Mouse (Mus musculus) sigmoid colon, adult 10 weeks (tissue): ENCODE data around the gene Ptgds. TPM values are rescaled to one million over a fixed set of nuclear protein-coding genes. Genes with fewer than 3 reads are reported as not detected.

Experiments used
- polyA plus RNA-seq: library from polyadenylated mRNA; stranded (reverse); fragments of 350-450 nt; fragmentation: Illumina TruSeq; extraction: RNeasy Lipid Tissue Mini Kit (QIAGEN cat#74804); gene quantifications from one replicate; pipeline ENCODE4 v1.2.3, GENCODE M21; 2014; ENCODE audit warnings: low read depth, low replicate concordance

Gene Ptgds
- not detected for polyA plus RNA-seq

DNA sequence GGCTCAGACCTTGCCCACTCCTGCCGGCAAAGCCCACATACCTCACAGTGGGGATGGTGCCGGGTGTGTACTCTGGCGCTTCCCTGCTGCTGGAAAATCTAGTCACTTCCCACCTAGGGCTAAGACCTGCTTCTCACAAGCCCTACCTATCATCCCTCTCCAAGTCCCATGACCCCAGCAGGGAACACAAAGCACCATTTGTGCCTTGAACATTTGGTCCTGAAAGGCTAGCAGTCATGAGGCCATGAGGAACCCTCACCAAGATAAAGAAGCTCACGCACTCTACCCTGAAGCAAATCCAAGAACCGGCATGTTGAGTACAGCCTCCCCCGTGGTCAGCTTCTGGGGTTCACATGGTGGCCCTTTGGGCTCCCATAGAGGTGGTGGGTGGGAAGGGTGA lies at the start of gene Ptgds:
TSS of gene Ptgds (minus strand) at position 78 of the 400 bp plus-strand sequence.

GRCm38 (mm10) chr2:25501593-25502486 lies 32.0 kb upstream of the Ptgds start, which contains the start of gene C8g:
TSS of gene C8g (minus strand) at chr2:25501719.

DNA sequence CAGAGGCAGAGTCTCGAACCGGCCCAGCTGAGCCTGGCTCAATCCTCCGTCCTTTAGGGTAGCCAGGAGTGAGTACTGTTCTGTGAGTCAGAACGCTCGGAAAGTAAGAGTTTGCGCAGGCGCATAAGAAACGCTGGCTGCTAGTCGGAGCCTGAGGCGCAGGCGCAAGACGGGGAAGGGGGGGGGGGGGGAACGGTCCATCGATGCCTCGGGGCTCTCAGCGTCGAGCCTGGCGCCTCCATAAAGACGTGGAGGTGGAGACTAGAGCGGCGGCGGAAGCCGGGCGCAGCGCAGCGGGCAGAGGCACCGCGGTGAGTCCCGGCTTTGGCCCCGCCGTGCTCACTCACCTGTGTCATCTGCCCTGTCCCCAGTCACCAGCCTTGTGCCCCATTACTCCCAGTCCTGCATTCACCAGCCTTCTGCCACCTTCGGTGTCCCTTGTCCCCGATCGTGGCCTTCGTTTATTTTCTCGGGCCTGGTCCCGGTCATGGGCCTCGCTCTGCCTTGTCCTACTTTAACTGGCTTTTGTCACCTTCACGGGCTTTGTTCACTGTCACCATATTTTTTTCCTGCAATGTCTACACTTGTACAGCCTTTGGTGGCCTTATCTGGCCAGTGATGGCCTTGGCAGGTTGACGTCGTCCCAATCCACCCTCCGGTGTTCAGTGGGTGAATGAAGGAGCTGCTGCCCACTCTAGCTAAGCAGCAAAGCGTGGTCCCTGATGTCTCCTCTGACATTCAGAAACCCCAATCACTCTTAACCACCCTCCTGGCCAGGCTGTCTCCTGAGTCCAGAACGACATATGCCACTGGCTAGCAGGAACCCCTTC lies 30.9 kb upstream of the Ptgds start, which contains the start of gene Fbxw5:
TSS of gene Fbxw5 (plus strand) at position 175 of the 830 bp plus-strand sequence.

GRCm38 (mm10) chr2:25493476-25493961 lies 23.7 kb upstream of the Ptgds start, which contains the start of gene Lcn12:
TSS of gene Lcn12 (minus strand) at chr2:25493911.

GRCm38 (mm10) chr2:25460551-25461309 lies 9.1 kb downstream of the Ptgds start, which contains the start of gene Paxx:
TSS of gene Paxx (minus strand) at chr2:25461094.

GRCm38 (mm10) chr2:25456205-25456953 lies 13.5 kb downstream of the Ptgds start, which contains the start of gene Clic3:
TSS of gene Clic3 (plus strand) at chr2:25456838.

DNA sequence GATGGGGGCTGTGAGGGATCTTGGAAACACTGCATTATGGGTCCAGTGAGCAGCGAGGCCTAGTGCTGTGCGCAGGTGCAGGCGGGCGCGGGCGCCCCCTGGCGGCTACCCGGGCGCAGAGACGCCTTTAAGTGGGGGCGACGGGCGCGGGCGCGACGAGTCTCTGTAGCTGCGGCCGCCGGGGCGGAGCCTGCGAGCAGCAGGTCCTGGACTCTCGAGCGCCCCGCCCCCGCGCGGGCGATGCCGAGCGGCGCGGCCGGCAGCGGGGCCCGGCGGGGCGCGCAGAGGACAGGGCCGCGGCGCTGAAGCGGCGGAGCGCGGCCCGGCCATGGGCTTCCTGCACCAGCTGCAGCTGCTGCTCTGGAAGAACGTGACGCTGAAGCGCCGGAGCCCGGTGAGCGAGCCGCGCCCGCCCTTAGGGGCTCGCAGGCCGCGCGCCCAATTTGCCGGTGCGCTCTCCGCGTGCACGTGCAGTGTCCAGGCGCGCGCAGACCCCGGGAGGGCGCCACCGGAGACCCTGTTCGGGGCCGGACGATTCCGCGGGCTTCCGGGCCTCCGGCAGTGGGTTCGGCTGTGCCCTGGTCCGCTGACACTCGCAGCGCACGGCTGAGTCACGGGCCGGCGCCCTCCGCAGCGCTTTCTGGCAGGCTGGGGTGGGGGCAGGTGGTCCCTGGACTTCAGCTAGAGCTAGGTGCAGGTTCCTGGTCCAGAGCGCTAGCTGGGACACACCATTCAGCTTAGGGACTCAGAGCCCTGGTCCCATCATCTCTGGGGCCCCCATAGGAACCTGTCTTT lies 41.2 kb downstream of the Ptgds start, which contains the start of gene Abca2:
TSS of gene Abca2 (plus strand) at position 262 of the 795 bp plus-strand sequence.

GRCm38 (mm10) chr2:25422587-25423410 lies 47.0 kb downstream of the Ptgds start, which contains the start of gene Fut7:
TSS of gene Fut7 (plus strand) at chr2:25423267.

Other genes with a start within 250 kb of the Ptgds start
- gene Tubb4b, start 245.3 kb downstream of the Ptgds start, polyA plus RNA-seq, result 58.7 TPM
- gene Slc34a3, start 235.7 kb downstream of the Ptgds start, polyA plus RNA-seq, result not detected
- not detected for gene Rnf224, start 233.3 kb downstream of the Ptgds start, polyA plus RNA-seq
- gene Rnf208, start 227.8 kb downstream of the Ptgds start, polyA plus RNA-seq, result not detected
- gene Cysrt1, start 227.6 kb downstream of the Ptgds start, polyA plus RNA-seq, result not detected
- 0.85 TPM for gene AL732309.1, start 223.2 kb downstream of the Ptgds start, polyA plus RNA-seq
- gene Tmem203, start 214.6 kb downstream of the Ptgds start, polyA plus RNA-seq, result 0.76 TPM
- 7.7 TPM for gene Tprn, start 207.4 kb downstream of the Ptgds start, polyA plus RNA-seq
- gene Ssna1, start 197.6 kb downstream of the Ptgds start, polyA plus RNA-seq, result 2.0 TPM
- gene Anapc2, start 197.6 kb downstream of the Ptgds start, polyA plus RNA-seq, result 9.7 TPM
- gene Tmem210, start 181.9 kb downstream of the Ptgds start, polyA plus RNA-seq, result not detected
- gene Lrrc26, start 180.1 kb downstream of the Ptgds start, polyA plus RNA-seq, result 1.0 TPM
- gene Grin1, start 150.9 kb downstream of the Ptgds start, polyA plus RNA-seq, result 0.13 TPM
- 21.3 TPM for gene Man1b1, start 137.7 kb downstream of the Ptgds start, polyA plus RNA-seq
- 7.7 TPM for gene Dpp7, start 113.7 kb downstream of the Ptgds start, polyA plus RNA-seq
- 3.2 TPM for gene Uap1l1, start 104.4 kb downstream of the Ptgds start, polyA plus RNA-seq
- 0.13 TPM for gene Sapcd2, start 97.7 kb downstream of the Ptgds start, polyA plus RNA-seq
- gene Entpd2, start 74.2 kb downstream of the Ptgds start, polyA plus RNA-seq, result 0.28 TPM
- gene Npdc1, start 70.7 kb downstream of the Ptgds start, polyA plus RNA-seq, result 9.3 TPM
- not detected for gene Fut7, start 46.8 kb downstream of the Ptgds start, polyA plus RNA-seq
- 0.09 TPM for gene Abca2, start 41.3 kb downstream of the Ptgds start, polyA plus RNA-seq
- not detected for gene Clic3, start 13.2 kb downstream of the Ptgds start, polyA plus RNA-seq
- 2.6 TPM for gene Paxx, start 9.0 kb downstream of the Ptgds start, polyA plus RNA-seq
- not detected for gene Lcn12, start 23.9 kb upstream of the Ptgds start, polyA plus RNA-seq
- 1.5 TPM for gene Fbxw5, start 30.7 kb upstream of the Ptgds start, polyA plus RNA-seq
- not detected for gene C8g, start 31.7 kb upstream of the Ptgds start, polyA plus RNA-seq
- 0.95 TPM for gene Traf2, start 76.9 kb upstream of the Ptgds start, polyA plus RNA-seq
- gene Edf1, start 87.8 kb upstream of the Ptgds start, polyA plus RNA-seq, result 2.6 TPM
- gene Mamdc4, start 104.8 kb upstream of the Ptgds start, polyA plus RNA-seq, result not detected
- not detected for gene Phpt1, start 105.2 kb upstream of the Ptgds start, polyA plus RNA-seq
- not detected for gene Ajm1, start 111.7 kb upstream of the Ptgds start, polyA plus RNA-seq
- 29.1 TPM for gene Rabl6, start 138.5 kb upstream of the Ptgds start, polyA plus RNA-seq
- not detected for gene Ccdc183, start 147.6 kb upstream of the Ptgds start, polyA plus RNA-seq
- 3.3 TPM for gene Tmem141, start 152.0 kb upstream of the Ptgds start, polyA plus RNA-seq
- gene Fcna, start 158.0 kb upstream of the Ptgds start, polyA plus RNA-seq, result 7.5 TPM
- gene Lcn8, start 183.1 kb upstream of the Ptgds start, polyA plus RNA-seq, result not detected
- gene Lcn5, start 187.9 kb upstream of the Ptgds start, polyA plus RNA-seq, result not detected
- not detected for gene Lcn6, start 206.7 kb upstream of the Ptgds start, polyA plus RNA-seq
- not detected for gene Lcn10, start 212.7 kb upstream of the Ptgds start, polyA plus RNA-seq
- gene Obp2a, start 230.0 kb upstream of the Ptgds start, polyA plus RNA-seq, result not detected
- 5.0 TPM for gene Bmyc, start 236.7 kb upstream of the Ptgds start, polyA plus RNA-seq